Mouse (Mus musculus): ENCODE data around the gene Sestd1. TPM values are rescaled to one million over a fixed set of nuclear protein-coding genes. Genes with fewer than 3 reads are reported as not detected.

Gene Sestd1
- polyA plus RNA-seq, 1 experiment from 2014 or later, result 27.3 TPM

GRCm38 (mm10) chr2:77133407-77133806, 147.0 kb downstream of the Sestd1 start:
- ATAC-seq (ENCODE audit: low FRiP score), result no peak
- 97% methylated on average over 1 of the region's 1 CpGs for WGBS

More at GRCm38 (mm10) chr2:77133407-77133806, 147.0 kb downstream of the Sestd1 start:
- H3K9me3 ChIP-seq (ENCODE audit: control insufficient read depth, low read length), result no peaks in the 10 kb centered on the region
- H3K4me1 ChIP-seq (ENCODE audit: control insufficient read depth, insufficient read depth, low read length), result no peaks in the 10 kb centered on the region
- no peak overlapping the region for H3K4me3 ChIP-seq (ENCODE audit: low read depth, low read length)
- no peak overlapping the region for H3K9ac ChIP-seq (ENCODE audit: low read length)
- no peaks in the 10 kb centered on the region for H3K27me3 ChIP-seq (ENCODE audit: control insufficient read depth, insufficient read depth, low read length)
- H3K4me2 ChIP-seq, result no peak overlapping the region
- H3K27ac ChIP-seq (ENCODE audit: low read depth, low read length), result no peak overlapping the region
- DNase-seq (ENCODE audit: low spot score, missing footprints), result no peak
- no peaks in the 10 kb centered on the region for H3K36me3 ChIP-seq (ENCODE audit: control insufficient read depth, insufficient read depth, low read length)

Other genes starting within 250 kb of the Sestd1 start
- gene Ccdc141, start 110.0 kb downstream of the Sestd1 start, polyA plus RNA-seq (2014; fragmentation: Nextera tagmentation; extraction: Ambion mirVana), result 2.5 and 4.4 TPM in 2 replicates

Data from midbrain, embryonic 11.5 days (tissue).